20 mouse cellular contexts compared by ENCODE assay signal in the genomic region with DNA sequence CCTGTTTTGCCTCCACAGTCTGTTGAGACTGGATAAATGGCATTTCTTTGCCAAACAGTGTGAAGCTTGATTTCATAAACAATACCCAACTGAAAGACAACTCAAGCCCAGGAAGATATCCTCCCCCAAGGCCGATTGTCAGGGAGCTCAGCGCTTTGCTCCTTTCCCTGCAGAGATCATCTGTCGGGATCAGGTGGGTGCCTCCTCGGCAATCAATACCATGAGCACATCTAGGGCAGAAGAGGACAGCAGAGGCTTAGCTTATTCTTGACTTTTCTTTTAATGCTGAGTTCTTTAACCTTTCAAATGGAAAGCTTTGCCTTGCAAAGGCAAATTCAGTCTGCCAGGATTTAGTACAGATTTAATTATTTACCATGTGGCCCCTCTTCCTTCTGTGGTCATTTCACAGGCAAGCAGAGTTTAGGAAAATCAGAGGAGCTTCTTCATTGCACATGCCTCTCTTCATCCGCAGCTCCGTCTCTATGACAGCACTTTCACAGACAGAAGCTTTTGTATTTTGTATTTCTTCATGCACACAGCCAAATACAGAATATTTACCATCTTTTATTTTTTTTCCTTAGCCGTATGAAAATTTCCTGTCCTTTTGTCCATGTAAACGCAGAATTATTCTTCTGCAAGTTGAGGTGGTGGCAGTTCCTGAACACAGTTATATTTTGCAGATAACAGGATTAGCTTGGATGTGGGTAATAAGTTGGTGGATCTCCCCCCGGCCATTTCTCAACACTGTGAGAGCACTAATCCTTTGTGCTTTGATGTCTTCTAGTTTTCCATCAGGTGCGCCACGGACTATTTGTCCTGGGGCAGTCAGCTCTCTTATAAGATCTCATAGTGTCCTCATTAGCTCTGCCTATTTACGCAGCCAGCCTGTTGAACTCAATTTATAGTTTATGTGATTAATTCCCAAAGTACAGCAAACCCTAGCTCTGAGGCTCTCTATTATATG.
DNase-seq lines count a peak whose midpoint lies in the region; ATAC-seq and TF ChIP-seq lines count a peak whose summit lies in the region.
"Had no signal": no experiment of that assay in that cellular context is flagged by ENCODE, and none has a peak within 500 bp of the region (broad histone marks: within the 10 kb centered on the region; RNA-seq: fewer than 3 reads in every experiment).

No protein-coding gene starts in this region.

- no peak overlapping the region for H3K4me3 ChIP-seq in forebrain, embryonic 11.5 days (ENCODE audit: low read depth, low read length)
- H3K4me3 ChIP-seq in forebrain, embryonic 15.5 days: no peak overlapping the region
- H3K4me3 ChIP-seq in neural tube, embryonic 11.5 days (ENCODE audit: low read depth, low read length): no peak overlapping the region
- H3K4me3 ChIP-seq in neural tube, embryonic 15.5 days (replicated peaks): no peak overlapping the region
- H3K4me3 ChIP-seq in midbrain, embryonic 13.5 days (replicated peaks): no peak overlapping the region
- no peak overlapping the region for H3K4me3 ChIP-seq in midbrain, postnatal 0 days (ENCODE audit: low read depth, low read length)
- H3K4me3 ChIP-seq: heart, embryonic 10.5 days; hindbrain, embryonic 12.5 days had no signal

- no peaks in the 10 kb centered on the region for H3K9me3 ChIP-seq in forebrain, embryonic 11.5 days (ENCODE audit: control insufficient read depth, low read length)
- no peaks in the 10 kb centered on the region for H3K9me3 ChIP-seq in forebrain, embryonic 15.5 days
- no peaks in the 10 kb centered on the region for H3K9me3 ChIP-seq in neural tube, embryonic 11.5 days (ENCODE audit: control insufficient read depth, low read length)
- H3K9me3 ChIP-seq in neural tube, embryonic 15.5 days (replicated peaks): no peaks in the 10 kb centered on the region
- H3K9me3 ChIP-seq in midbrain, embryonic 13.5 days: no peaks in the 10 kb centered on the region
- no peaks in the 10 kb centered on the region for H3K9me3 ChIP-seq in midbrain, postnatal 0 days (ENCODE audit: low read length)
- H3K9me3 ChIP-seq: heart, embryonic 10.5 days; hindbrain, embryonic 12.5 days had no signal

- no peak overlapping the region for H3K4me2 ChIP-seq in forebrain, embryonic 11.5 days (ENCODE audit: low read depth, low read length, severe bottlenecking)
- no peak overlapping the region for H3K4me2 ChIP-seq in forebrain, embryonic 15.5 days (replicated peaks)
- no peak overlapping the region for H3K4me2 ChIP-seq in neural tube, embryonic 11.5 days (ENCODE audit: low read depth)
- no peak overlapping the region for H3K4me2 ChIP-seq in neural tube, embryonic 15.5 days
- 0 out of 2 replicates have a peak overlapping the region, but pooled peaks have one; percentile 0 for H3K4me2 ChIP-seq in midbrain, embryonic 13.5 days (replicated peaks)
- no peak overlapping the region for H3K4me2 ChIP-seq in midbrain, postnatal 0 days (ENCODE audit: low read depth, low read length, poor library complexity, severe bottlenecking)
- H3K4me2 ChIP-seq: hindbrain, embryonic 12.5 days had no signal

- no peak for DNase-seq in forebrain, embryonic 11.5 days (ENCODE audit: low spot score)
- DNase-seq in neural tube, embryonic 11.5 days (ENCODE audit: low spot score): peak; percentile 10
- no peak for DNase-seq in midbrain, postnatal 0 days (ENCODE audit: low spot score)
- no peak for DNase-seq in adrenal gland, postnatal 25 days
- DNase-seq in embryo, embryonic 9.5 days (ENCODE audit: extremely low spot score): no peak
- DNase-seq: adrenal gland, postnatal 10 days; cerebellum, adult 18-20 months; cerebellum, adult 9-11 months; cerebellum, postnatal 36 days; gastrocnemius, postnatal 36 days; heart, adult 11 months; heart, postnatal 10 days; heart, postnatal 4 days had no signal

- H3K36me3 ChIP-seq in forebrain, embryonic 11.5 days (ENCODE audit: control insufficient read depth, insufficient read depth, low read length): no peaks in the 10 kb centered on the region
- H3K36me3 ChIP-seq in forebrain, embryonic 15.5 days: no peaks in the 10 kb centered on the region
- no peaks in the 10 kb centered on the region for H3K36me3 ChIP-seq in neural tube, embryonic 11.5 days (ENCODE audit: control insufficient read depth, insufficient read depth, low read length)
- H3K36me3 ChIP-seq in neural tube, embryonic 15.5 days: no peaks in the 10 kb centered on the region
- no peaks in the 10 kb centered on the region for H3K36me3 ChIP-seq in midbrain, embryonic 13.5 days
- H3K36me3 ChIP-seq in midbrain, postnatal 0 days (ENCODE audit: insufficient read depth, low read length): no peaks in the 10 kb centered on the region
- H3K36me3 ChIP-seq: heart, embryonic 10.5 days; hindbrain, embryonic 12.5 days had no signal

- H3K9ac ChIP-seq in forebrain, embryonic 11.5 days (ENCODE audit: low read length): no peak overlapping the region
- no peak overlapping the region for H3K9ac ChIP-seq in forebrain, embryonic 15.5 days (replicated peaks)
- no peak overlapping the region for H3K9ac ChIP-seq in neural tube, embryonic 11.5 days (ENCODE audit: low read length)
- H3K9ac ChIP-seq in neural tube, embryonic 15.5 days (replicated peaks): no peak overlapping the region
- no peak overlapping the region for H3K9ac ChIP-seq in midbrain, embryonic 13.5 days (replicated peaks)
- H3K9ac ChIP-seq in midbrain, postnatal 0 days (replicated peaks; ENCODE audit: low read length, poor library complexity, severe bottlenecking): no peak overlapping the region
- H3K9ac ChIP-seq: hindbrain, embryonic 12.5 days had no signal

- 48% methylated on average over 12 of the region's 12 CpGs for WGBS in forebrain, embryonic 11.5 days
- WGBS in forebrain, embryonic 15.5 days: 44% methylated on average over 12 of the region's 12 CpGs
- 78% methylated on average over 12 of the region's 12 CpGs for WGBS in neural tube, embryonic 11.5 days
- WGBS in neural tube, embryonic 15.5 days: 71% methylated on average over 12 of the region's 12 CpGs
- 34% methylated on average over 12 of the region's 12 CpGs for WGBS in midbrain, embryonic 13.5 days
- 21% methylated on average over 12 of the region's 12 CpGs for WGBS in midbrain, postnatal 0 days

- no peak overlapping the region for H3K27ac ChIP-seq in forebrain, embryonic 11.5 days (ENCODE audit: low read depth, low read length)
- no peak overlapping the region for H3K27ac ChIP-seq in forebrain, embryonic 15.5 days (replicated peaks)
- no peak overlapping the region for H3K27ac ChIP-seq in neural tube, embryonic 11.5 days (ENCODE audit: low read depth, low read length)
- H3K27ac ChIP-seq in neural tube, embryonic 15.5 days (replicated peaks): no peak overlapping the region
- H3K27ac ChIP-seq in midbrain, embryonic 13.5 days: peak overlapping the region; percentile 42
- H3K27ac ChIP-seq in midbrain, postnatal 0 days (ENCODE audit: low read depth, low read length): 0 out of 2 replicates have a peak overlapping the region, but pooled peaks have one; percentile 6
- H3K27ac ChIP-seq: heart, embryonic 10.5 days; hindbrain, embryonic 12.5 days had no signal

- H3K27me3 ChIP-seq in forebrain, embryonic 11.5 days (ENCODE audit: control insufficient read depth, insufficient read depth, low read length): no peaks in the 10 kb centered on the region
- H3K27me3 ChIP-seq in forebrain, embryonic 15.5 days: no peaks in the 10 kb centered on the region
- no peaks in the 10 kb centered on the region for H3K27me3 ChIP-seq in neural tube, embryonic 11.5 days (ENCODE audit: control insufficient read depth, insufficient read depth, low read length)
- H3K27me3 ChIP-seq in neural tube, embryonic 15.5 days (replicated peaks): no peaks in the 10 kb centered on the region
- no peaks in the 10 kb centered on the region for H3K27me3 ChIP-seq in midbrain, embryonic 13.5 days
- no peaks in the 10 kb centered on the region for H3K27me3 ChIP-seq in midbrain, postnatal 0 days (ENCODE audit: insufficient read depth, low read length)
- H3K27me3 ChIP-seq: hindbrain, embryonic 12.5 days had no signal

- peak; percentile 60; the same call in 1 of the 2 replicates for ATAC-seq in forebrain, embryonic 11.5 days (replicated peaks; ENCODE audit: low FRiP score)
- no peak for ATAC-seq in forebrain, embryonic 15.5 days (replicated peaks)
- no peak for ATAC-seq in neural tube, embryonic 11.5 days (ENCODE audit: insufficient read depth, low FRiP score, low TSS enrichment)
- no peak for ATAC-seq in neural tube, embryonic 15.5 days (ENCODE audit: low FRiP score)
- ATAC-seq in midbrain, embryonic 13.5 days: peak; percentile 75
- peak; percentile 77 for ATAC-seq in midbrain, postnatal 0 days (ENCODE audit: low FRiP score)
- ATAC-seq: hindbrain, embryonic 16.5 days; inflammation-experienced regulatory T-cells, adult 6 months had no signal

- TF ChIP-seq CTCF in midbrain, postnatal 0 days (IDR thresholded peaks at IDR 0.05): no peak

- no peaks in the 10 kb centered on the region for H3K4me1 ChIP-seq in forebrain, embryonic 11.5 days (replicated peaks; ENCODE audit: control insufficient read depth, insufficient read depth, low read length)
- no peaks in the 10 kb centered on the region for H3K4me1 ChIP-seq in forebrain, embryonic 15.5 days
- H3K4me1 ChIP-seq in neural tube, embryonic 11.5 days (ENCODE audit: control insufficient read depth, insufficient read depth, low read length): no peaks in the 10 kb centered on the region
- no peaks in the 10 kb centered on the region for H3K4me1 ChIP-seq in neural tube, embryonic 15.5 days
- peaks cover 7% of the 10 kb centered on the region for H3K4me1 ChIP-seq in midbrain, embryonic 13.5 days (replicated peaks)
- no peaks in the 10 kb centered on the region for H3K4me1 ChIP-seq in midbrain, postnatal 0 days (ENCODE audit: insufficient read depth, low read length)
- H3K4me1 ChIP-seq: heart, embryonic 10.5 days had no signal

Comparison
In these comparisons a context has a peak if more than half of its experiments do, and no peak if none do; other contexts are left out.
1. ATAC-seq: peak in forebrain, embryonic 11.5 days (single experiment), midbrain, embryonic 13.5 days (single experiment) and midbrain, postnatal 0 days (single experiment); none in forebrain, embryonic 15.5 days (single experiment), neural tube, embryonic 11.5 days (single experiment) and neural tube, embryonic 15.5 days (single experiment).
2. H3K27ac ChIP-seq: peak in midbrain, embryonic 13.5 days (single experiment) and midbrain, postnatal 0 days (single experiment); none in forebrain, embryonic 11.5 days (single experiment), forebrain, embryonic 15.5 days (single experiment), neural tube, embryonic 11.5 days (single experiment) and neural tube, embryonic 15.5 days (single experiment).